Mouse (Mus musculus): ENCODE measurements at regions not wholly inside any gene's neighbourhood (a gene's known extent, or its start where the extent isn't known, plus 50 kb on each side); places are given as distances from the start of the nearest gene placed in this dataset.

DNA sequence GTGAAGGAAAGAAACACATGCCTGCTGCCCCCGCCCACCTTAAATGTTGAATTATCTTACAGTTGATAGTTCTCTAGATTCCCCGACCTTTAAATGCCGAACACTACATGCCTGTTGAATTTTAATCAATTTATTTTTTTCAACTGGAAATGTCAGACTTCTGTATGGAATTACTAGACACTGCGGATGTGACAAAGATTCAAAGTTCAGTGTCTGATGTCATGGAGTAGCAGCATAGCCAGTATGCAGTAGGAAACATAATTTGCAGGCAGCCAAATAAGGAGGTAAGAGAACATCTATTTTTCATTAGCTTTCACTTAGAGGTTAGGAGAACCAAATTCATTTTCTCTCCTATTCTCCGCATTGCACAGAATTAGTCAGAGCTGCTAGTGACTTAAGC lies 182.2 kb upstream of the Astn2 start:
- Histone ChIP-seq H3K9me3 (ENCODE audit: control insufficient read depth) (no peaks in the 10 kb centered on the region), H3K27ac (ENCODE audit: low read depth, low read length) (no peak overlapping the region), H3K4me3 (ENCODE audit: low read depth, low read length) (no peak overlapping the region), H3K9ac (ENCODE audit: low read depth, low read length) (no peak overlapping the region), H3K27me3 (replicated peaks; ENCODE audit: control insufficient read depth, insufficient read depth, low read length) (no peaks in the 10 kb centered on the region), H3K4me1 (replicated peaks; ENCODE audit: control insufficient read depth, insufficient read depth, low read length) (no peaks in the 10 kb centered on the region), H3K4me2 (replicated peaks; ENCODE audit: low read depth) (no peak overlapping the region), H3K36me3 (ENCODE audit: control insufficient read depth, insufficient read depth) (no peaks in the 10 kb centered on the region)
- 68% methylated on average over 5 of the region's 5 CpGs for WGBS
- ATAC-seq, result no peak
- no peak for TF ChIP-seq CTCF (IDR thresholded peaks at IDR 0.05; ENCODE audit: low read depth)

DNA sequence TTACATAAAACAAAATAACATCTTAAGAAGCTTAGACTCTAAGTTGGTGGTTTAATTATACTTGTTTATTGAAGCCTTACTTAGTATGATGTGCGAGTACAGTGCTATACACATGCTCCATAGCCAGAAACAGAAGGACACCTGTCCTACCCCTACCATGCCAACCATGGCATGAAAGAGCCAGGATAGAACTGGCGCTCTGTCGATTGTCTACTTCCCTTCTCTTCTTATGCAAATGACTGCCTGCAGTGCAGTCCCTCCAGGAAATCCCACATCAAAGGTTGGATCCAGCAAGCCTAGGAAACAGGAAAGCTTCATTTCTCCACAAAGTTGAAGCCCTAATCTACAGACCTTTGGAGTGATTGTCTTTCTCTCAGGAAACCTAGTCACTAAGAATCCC lies 181.8 kb upstream of the Astn2 start:
- WGBS, result 44% methylated on average over 3 of the region's 3 CpGs
- H3K4me2 ChIP-seq (replicated peaks; ENCODE audit: low read depth), result no peak overlapping the region
- TF ChIP-seq CTCF (IDR thresholded peaks at IDR 0.05; ENCODE audit: low read depth), result no peak
- no peaks in the 10 kb centered on the region for H3K9me3 ChIP-seq (ENCODE audit: control insufficient read depth)
- no peak overlapping the region for H3K4me3 ChIP-seq (ENCODE audit: low read depth, low read length)
- H3K9ac ChIP-seq (ENCODE audit: low read depth, low read length), result no peak overlapping the region
- no peak for ATAC-seq
- no peaks in the 10 kb centered on the region for H3K4me1 ChIP-seq (replicated peaks; ENCODE audit: control insufficient read depth, insufficient read depth, low read length)
- H3K36me3 ChIP-seq (ENCODE audit: control insufficient read depth, insufficient read depth), result no peaks in the 10 kb centered on the region
- no peak overlapping the region for H3K27ac ChIP-seq (ENCODE audit: low read depth, low read length)
- no peaks in the 10 kb centered on the region for H3K27me3 ChIP-seq (replicated peaks; ENCODE audit: control insufficient read depth, insufficient read depth, low read length)

DNA sequence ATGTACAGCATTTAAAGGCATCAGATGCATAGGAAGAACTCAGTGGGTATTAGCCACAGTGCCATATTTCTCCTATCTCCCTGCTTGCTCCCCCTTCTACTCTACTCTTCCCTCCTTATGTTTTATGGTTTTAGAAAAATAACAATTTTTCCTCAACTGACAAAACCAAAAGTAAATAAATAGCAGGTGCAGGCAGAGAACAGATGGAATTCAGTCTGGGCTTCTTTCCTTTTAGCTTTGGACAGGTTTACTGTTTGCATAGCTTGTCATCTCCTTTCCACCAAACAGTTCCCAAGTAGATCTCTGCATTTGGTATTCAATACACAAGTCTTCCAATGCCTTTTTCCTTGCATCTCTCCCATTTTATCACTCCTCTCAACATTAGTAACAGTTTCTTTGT lies 152.5 kb upstream of the Astn2 start:
- Histone ChIP-seq H3K9me3 (ENCODE audit: control insufficient read depth) (no peaks in the 10 kb centered on the region), H3K9ac (ENCODE audit: low read depth, low read length) (no peak overlapping the region), H3K27me3 (replicated peaks; ENCODE audit: control insufficient read depth, insufficient read depth, low read length) (no peaks in the 10 kb centered on the region), H3K36me3 (ENCODE audit: control insufficient read depth, insufficient read depth) (no peaks in the 10 kb centered on the region), H3K4me1 (replicated peaks; ENCODE audit: control insufficient read depth, insufficient read depth, low read length) (no peaks in the 10 kb centered on the region), H3K27ac (ENCODE audit: low read depth, low read length) (no peak overlapping the region), H3K4me3 (ENCODE audit: low read depth, low read length) (no peak overlapping the region), H3K4me2 (replicated peaks; ENCODE audit: low read depth) (no peak overlapping the region)
- ATAC-seq, result no peak
- no peak for TF ChIP-seq CTCF (IDR thresholded peaks at IDR 0.05; ENCODE audit: low read depth)

DNA sequence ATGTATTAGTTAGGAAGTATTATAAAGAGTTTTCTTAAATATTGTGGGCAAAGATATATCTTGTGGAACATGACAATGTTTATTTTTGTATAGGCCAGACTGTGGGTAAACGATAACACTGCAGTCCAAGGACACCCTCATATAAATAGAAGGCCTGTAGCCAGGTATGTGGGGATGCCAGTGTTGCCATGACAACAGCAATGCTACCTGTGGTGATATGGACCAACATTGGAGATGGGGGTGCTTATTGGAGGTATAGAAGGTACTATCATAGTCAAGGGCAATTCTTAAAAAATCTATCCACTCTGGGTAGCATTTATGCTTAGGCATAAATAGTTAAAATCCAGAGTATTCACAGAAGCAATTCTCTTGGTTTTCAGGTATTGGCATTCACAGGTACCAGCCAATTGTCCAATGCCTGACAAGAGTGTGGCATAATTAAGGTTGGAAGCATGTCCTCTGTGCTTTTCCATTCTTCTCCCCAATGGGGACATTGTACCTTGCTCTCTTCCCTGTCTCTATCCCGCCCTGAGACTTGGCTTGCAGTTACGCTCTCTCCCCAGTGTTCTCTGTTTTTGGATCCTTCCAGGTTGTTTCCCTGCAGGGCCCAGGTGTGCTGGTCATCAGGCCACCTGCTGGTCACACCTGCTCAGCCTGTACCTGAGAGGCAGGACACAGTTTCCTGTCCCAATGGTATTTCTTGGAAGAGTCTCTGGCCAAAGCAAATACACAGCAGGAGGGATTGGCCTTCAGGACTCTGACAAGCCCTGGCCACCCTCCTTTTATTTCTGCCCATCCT lies 146.1 kb upstream of the Astn2 start:
- no peak overlapping the region for H3K9ac ChIP-seq (ENCODE audit: low read depth, low read length)
- no peak overlapping the region for H3K4me3 ChIP-seq (ENCODE audit: low read depth, low read length)
- H3K36me3 ChIP-seq (ENCODE audit: control insufficient read depth, insufficient read depth), result no peaks in the 10 kb centered on the region
- no peak for ATAC-seq
- H3K9me3 ChIP-seq (ENCODE audit: control insufficient read depth), result no peaks in the 10 kb centered on the region
- no peak for TF ChIP-seq CTCF (IDR thresholded peaks at IDR 0.05; ENCODE audit: low read depth)
- H3K4me2 ChIP-seq (replicated peaks; ENCODE audit: low read depth), result no peak overlapping the region
- H3K27me3 ChIP-seq (replicated peaks; ENCODE audit: control insufficient read depth, insufficient read depth, low read length), result no peaks in the 10 kb centered on the region
- H3K4me1 ChIP-seq (replicated peaks; ENCODE audit: control insufficient read depth, insufficient read depth, low read length), result no peaks in the 10 kb centered on the region
- H3K27ac ChIP-seq (ENCODE audit: low read depth, low read length), result no peak overlapping the region
- 57% methylated on average over 3 of the region's 3 CpGs for WGBS

DNA sequence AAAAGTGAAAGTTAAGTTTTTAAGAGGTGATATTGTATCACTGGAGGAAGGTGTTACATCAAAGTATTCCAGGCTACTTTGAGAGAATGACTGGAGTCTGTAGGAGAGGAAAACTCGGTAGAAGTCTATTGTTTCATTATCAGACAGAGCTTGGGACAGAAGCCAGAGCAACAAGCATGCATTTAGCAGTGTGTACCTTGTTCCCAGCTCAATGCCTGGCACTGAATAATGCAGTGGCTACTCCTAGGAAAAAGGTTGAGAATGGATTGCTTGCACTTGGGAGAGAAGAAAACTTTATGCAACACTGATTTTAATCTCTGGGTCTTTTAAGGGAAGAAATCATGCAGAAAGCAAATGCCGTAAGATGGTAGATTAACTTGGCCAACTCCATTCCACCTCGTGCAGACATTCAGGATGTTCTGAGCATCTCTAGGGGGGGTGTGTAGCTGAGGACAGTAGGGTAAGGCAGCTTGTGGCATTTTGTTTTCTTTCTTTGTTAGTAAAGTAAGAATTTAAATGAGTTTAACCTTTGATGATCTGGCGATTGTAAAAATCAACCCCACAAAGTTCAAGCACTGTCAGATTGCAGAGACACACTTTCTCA lies 138.5 kb upstream of the Astn2 start:
- no peak for TF ChIP-seq CTCF (IDR thresholded peaks at IDR 0.05; ENCODE audit: low read depth)
- Histone ChIP-seq H3K27me3 (replicated peaks; ENCODE audit: control insufficient read depth, insufficient read depth, low read length) (no peaks in the 10 kb centered on the region), H3K4me1 (replicated peaks; ENCODE audit: control insufficient read depth, insufficient read depth, low read length) (no peaks in the 10 kb centered on the region), H3K9ac (ENCODE audit: low read depth, low read length) (no peak overlapping the region), H3K36me3 (ENCODE audit: control insufficient read depth, insufficient read depth) (no peaks in the 10 kb centered on the region), H3K4me2 (replicated peaks; ENCODE audit: low read depth) (no peak overlapping the region), H3K27ac (ENCODE audit: low read depth, low read length) (no peak overlapping the region), H3K4me3 (ENCODE audit: low read depth, low read length) (no peak overlapping the region), H3K9me3 (ENCODE audit: control insufficient read depth) (no peaks in the 10 kb centered on the region)
- no peak for ATAC-seq
- 62% methylated on average over 4 of the region's 4 CpGs for WGBS

DNA sequence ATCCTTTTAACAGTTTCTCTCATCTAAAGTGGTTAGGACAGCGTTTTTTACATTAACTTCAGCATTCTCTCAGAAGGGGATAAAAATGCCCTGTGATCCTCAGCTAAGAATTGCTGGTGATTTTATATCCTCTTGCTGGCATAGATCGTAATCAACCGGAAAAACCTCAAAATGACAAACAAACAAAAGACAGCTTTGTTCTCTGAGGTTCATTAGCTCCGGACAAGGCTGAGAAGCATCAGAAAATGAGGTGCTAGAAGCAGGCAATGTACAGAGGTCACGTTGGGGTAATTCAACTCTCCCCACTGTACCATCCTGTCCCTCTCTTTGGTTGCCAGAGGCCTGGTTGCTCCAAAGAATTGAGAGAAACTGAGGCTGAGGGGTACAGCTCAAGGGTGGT lies 120.0 kb upstream of the Astn2 start:
- no peak for ATAC-seq
- 82% methylated on average over 5 of the region's 5 CpGs for WGBS
- no peak overlapping the region for H3K9ac ChIP-seq (ENCODE audit: low read depth, low read length)
- no peaks in the 10 kb centered on the region for H3K36me3 ChIP-seq (ENCODE audit: control insufficient read depth, insufficient read depth)
- no peaks in the 10 kb centered on the region for H3K27me3 ChIP-seq (replicated peaks; ENCODE audit: control insufficient read depth, insufficient read depth, low read length)
- no peak overlapping the region for H3K4me3 ChIP-seq (ENCODE audit: low read depth, low read length)
- no peak overlapping the region for H3K27ac ChIP-seq (ENCODE audit: low read depth, low read length)
- no peak overlapping the region for H3K4me2 ChIP-seq (replicated peaks; ENCODE audit: low read depth)
- no peaks in the 10 kb centered on the region for H3K9me3 ChIP-seq (ENCODE audit: control insufficient read depth)
- H3K4me1 ChIP-seq (replicated peaks; ENCODE audit: control insufficient read depth, insufficient read depth, low read length), result no peaks in the 10 kb centered on the region
- TF ChIP-seq CTCF (IDR thresholded peaks at IDR 0.05; ENCODE audit: low read depth), result no peak
